Mouse (Mus musculus): ENCODE results near the gene Mylk.

GRCm38 (mm10) chr16:34902761-34903160, 157.8 kb downstream of the Mylk start:
- TF ChIP-seq CTCF (IDR thresholded peaks at IDR 0.05; ENCODE audit: low read depth, low read length) (no peak), POLR2A (IDR thresholded peaks at IDR 0.05; ENCODE audit: borderline replicate concordance, low read depth, low read length) (no peak)
